8 mouse cellular contexts compared by ENCODE assay signal in genomic region chr7:142070458-142071211, GRCm38 (mm10). TPM values are rescaled to one million over a fixed set of nuclear protein-coding genes. Genes with fewer than 3 reads are reported as not detected.
DNase-seq lines count a peak whose midpoint lies in the region; ATAC-seq and TF ChIP-seq lines count a peak whose summit lies in the region.

No protein-coding gene starts in this region.

- H3K4me3 ChIP-seq in cerebellum, adult 2 months (replicated peaks; ENCODE audit: insufficient read depth, low read depth, low read length) = peak overlapping the region; percentile 56
- no peak overlapping the region for H3K4me3 ChIP-seq in forebrain, postnatal 0 days (ENCODE audit: low read depth, low read length)
- no peak overlapping the region for H3K4me3 ChIP-seq in hindbrain, postnatal 0 days (ENCODE audit: low read length)

- peak overlapping the region; percentile 31; the same call in 1 of the 2 replicates for H3K9ac ChIP-seq in forebrain, postnatal 0 days
- 0 out of 2 replicates have a peak overlapping the region, but pooled peaks have one; percentile 2 for H3K9ac ChIP-seq in hindbrain, postnatal 0 days (replicated peaks; ENCODE audit: low read length)

- no peak for TF ChIP-seq POLR2A in cerebellum, adult 2 months (IDR thresholded peaks at IDR 0.05; ENCODE audit: borderline replicate concordance, insufficient read depth, low read length)

- H3K27ac ChIP-seq in cerebellum, adult 2 months (ENCODE audit: insufficient read depth, low read length) = no peak overlapping the region
- H3K27ac ChIP-seq in forebrain, postnatal 0 days (ENCODE audit: low read depth, low read length) = no peak overlapping the region
- no peak overlapping the region for H3K27ac ChIP-seq in hindbrain, postnatal 0 days

- no peaks in the 10 kb centered on the region; the same call in 1 of the 2 replicates for H3K4me1 ChIP-seq in cerebellum, adult 2 months (ENCODE audit: control insufficient read depth, insufficient read depth, low read length)
- no peaks in the 10 kb centered on the region for H3K4me1 ChIP-seq in forebrain, postnatal 0 days (ENCODE audit: insufficient read depth)
- no peaks in the 10 kb centered on the region for H3K4me1 ChIP-seq in hindbrain, postnatal 0 days (ENCODE audit: insufficient read depth, low read length)

- intact Hi-C loops in left cerebral cortex, postnatal 4 days (cut with DNase I) = no loop called here

- peak overlapping the region; percentile 41 for H3K4me2 ChIP-seq in forebrain, postnatal 0 days (ENCODE audit: low read depth)
- H3K4me2 ChIP-seq in hindbrain, postnatal 0 days (ENCODE audit: low read depth, low read length) = peak overlapping the region; percentile 46

- H3K9me3 ChIP-seq in forebrain, postnatal 0 days (ENCODE audit: low read length) = no peaks in the 10 kb centered on the region
- no peaks in the 10 kb centered on the region for H3K9me3 ChIP-seq in hindbrain, postnatal 0 days (ENCODE audit: low read length)

- DNase-seq in layer of hippocampus, adult 18-20 months (ENCODE audit: low spot score in 2 of 2) = peak; percentile 49 to 72
- no peak for DNase-seq in layer of hippocampus, adult 9-10 months (ENCODE audit: low spot score)
- DNase-seq in cerebellum, adult 2 months = peak; percentile 83 to 91
- DNase-seq in forebrain, postnatal 0 days = peak; percentile 75
- DNase-seq in hindbrain, postnatal 0 days (ENCODE audit: low spot score) = peak; percentile 83
- peak; percentile 83 for DNase-seq in left cerebral cortex, postnatal 4 days
- DNase-seq in spleen, adult 12 weeks (ENCODE audit: low spot score) = peak; percentile 73

- ATAC-seq in forebrain, postnatal 0 days = peak; percentile 85
- peak; percentile 81 for ATAC-seq in hindbrain, postnatal 0 days
- ATAC-seq in megakaryocyte-erythroid progenitor cell, adult 5-6 weeks (replicated peaks; ENCODE audit: low FRiP score, low TSS enrichment, poor library complexity, severe bottlenecking) = peak; percentile 95

- H3K27me3 ChIP-seq in cerebellum, adult 2 months (ENCODE audit: control insufficient read depth, insufficient read depth, low read length) = no peaks in the 10 kb centered on the region
- no peaks in the 10 kb centered on the region for H3K27me3 ChIP-seq in forebrain, postnatal 0 days (ENCODE audit: insufficient read depth, low read length)
- no peaks in the 10 kb centered on the region for H3K27me3 ChIP-seq in hindbrain, postnatal 0 days (ENCODE audit: insufficient read depth, low read length)

- H3K36me3 ChIP-seq in forebrain, postnatal 0 days (ENCODE audit: insufficient read depth) = no peaks in the 10 kb centered on the region
- H3K36me3 ChIP-seq in hindbrain, postnatal 0 days (ENCODE audit: insufficient read depth, low read length) = no peaks in the 10 kb centered on the region

- 12% methylated on average over 13 of the region's 13 CpGs for WGBS in cerebellum, adult 2 months
- WGBS in forebrain, postnatal 0 days = 14% methylated on average over 13 of the region's 13 CpGs
- WGBS in hindbrain, postnatal 0 days = 13% methylated on average over 13 of the region's 13 CpGs

- peak; percentile 98 for TF ChIP-seq CTCF in cerebellum, adult 2 months (IDR thresholded peaks at IDR 0.05; ENCODE audit: borderline replicate concordance, insufficient read depth, low read depth, low read length)
- peak; percentile 80 for TF ChIP-seq CTCF in forebrain, postnatal 0 days (IDR thresholded peaks at IDR 0.05; ENCODE audit: low read depth)
- TF ChIP-seq CTCF in hindbrain, postnatal 0 days (IDR thresholded peaks at IDR 0.05; ENCODE audit: low read depth) = peak; percentile 86

RNA-seq across cellular contexts. Expression of gene Mob2, which starts 9.8 kb away (rescaled TPM):
- 10 to 100 TPM; 29.0 to 32.0 TPM for total RNA-seq in layer of hippocampus, adult 18-20 months (2021)
- 67.5 and 73.4 TPM in 2 replicates for polyA plus RNA-seq in cerebellum, adult 2 months (2012; rRNA removed)
- 37.8 and 42.5 TPM in 2 replicates for total RNA-seq in forebrain, postnatal 0 days (2014; rRNA removed)
- polyA plus RNA-seq in forebrain, postnatal 0 days (2015; fragmentation: Nextera tagmentation; extraction: Ambion mirVana) = 39.8 and 39.9 TPM in 2 replicates
- 41.1 and 45.5 TPM in 2 replicates for total RNA-seq in hindbrain, postnatal 0 days (2014; rRNA removed)
- polyA plus RNA-seq in hindbrain, postnatal 0 days (2015; fragmentation: Nextera tagmentation; extraction: Ambion mirVana) = 43.4 and 44.1 TPM in 2 replicates
- total RNA-seq in left cerebral cortex, postnatal 4 days (2021) = 10 to 100 TPM; 21.1 to 21.2 TPM
- 39.5 and 41.5 TPM in 2 replicates for total RNA-seq in megakaryocyte-erythroid progenitor cell, adult 5-6 weeks (2014; fragmentation: Nextera tagmentation)
- total RNA-seq in megakaryocyte-erythroid progenitor cell, adult 5-6 weeks (2017) = 36.2 and 37.3 TPM in 2 replicates

RNA-seq across cellular contexts. Expression of gene Dusp8, which starts 25.0 kb away (rescaled TPM):
- total RNA-seq in layer of hippocampus, adult 18-20 months (2021) = 100 to 1,000 TPM; 130 to 133 TPM
- 85.8 and 90.1 TPM in 2 replicates for polyA plus RNA-seq in cerebellum, adult 2 months (2012; rRNA removed)
- total RNA-seq in forebrain, postnatal 0 days (2014; rRNA removed) = 78.0 and 92.6 TPM in 2 replicates
- polyA plus RNA-seq in forebrain, postnatal 0 days (2015; fragmentation: Nextera tagmentation; extraction: Ambion mirVana) = 79.2 and 106 TPM in 2 replicates
- total RNA-seq in hindbrain, postnatal 0 days (2014; rRNA removed) = 129 and 133 TPM in 2 replicates
- polyA plus RNA-seq in hindbrain, postnatal 0 days (2015; fragmentation: Nextera tagmentation; extraction: Ambion mirVana) = 86.2 and 94.6 TPM in 2 replicates
- 100 to 1,000 TPM; 142 to 154 TPM for total RNA-seq in left cerebral cortex, postnatal 4 days (2021)
- 0.25 TPM in 1 of 2 replicates, not detected in the other for total RNA-seq in megakaryocyte-erythroid progenitor cell, adult 5-6 weeks (2014; fragmentation: Nextera tagmentation)
- total RNA-seq in megakaryocyte-erythroid progenitor cell, adult 5-6 weeks (2017) = 0.04 and 1.1 TPM in 2 replicates

RNA-seq across cellular contexts. Expression of gene Gm45618, which starts 49.9 kb away (rescaled TPM):
- not detected for total RNA-seq in layer of hippocampus, adult 18-20 months (2021)
- polyA plus RNA-seq in cerebellum, adult 2 months (2012; rRNA removed) = not detected in 2 replicates
- total RNA-seq in forebrain, postnatal 0 days (2014; rRNA removed) = not detected in 2 replicates
- 0.24 TPM in 1 of 2 replicates, not detected in the other for polyA plus RNA-seq in forebrain, postnatal 0 days (2015; fragmentation: Nextera tagmentation; extraction: Ambion mirVana)
- total RNA-seq in hindbrain, postnatal 0 days (2014; rRNA removed) = not detected in 2 replicates
- polyA plus RNA-seq in hindbrain, postnatal 0 days (2015; fragmentation: Nextera tagmentation; extraction: Ambion mirVana) = not detected in 2 replicates
- not detected for total RNA-seq in left cerebral cortex, postnatal 4 days (2021)
- total RNA-seq in megakaryocyte-erythroid progenitor cell, adult 5-6 weeks (2014; fragmentation: Nextera tagmentation) = not detected in 2 replicates
- not detected in 2 replicates for total RNA-seq in megakaryocyte-erythroid progenitor cell, adult 5-6 weeks (2017)

Comparison
In these comparisons a context has a peak if more than half of its experiments do, and no peak if none do; other contexts are left out.
1. RNA of gene Dusp8, which starts 25.0 kb away (total RNA-seq): 142 to 154 TPM in left cerebral cortex, postnatal 4 days, 130 to 133 TPM in layer of hippocampus, adult 18-20 months, 129 to 133 TPM in hindbrain, postnatal 0 days and 78.0 to 92.6 TPM in forebrain, postnatal 0 days; 0.04 to 1.1 TPM in megakaryocyte-erythroid progenitor cell, adult 5-6 weeks; every median in the first group is over 10 times any median in the second.
2. Peak in every context shown above with its lines, with median percentiles within 50 percentile points of each other: CTCF ChIP-seq and ATAC-seq.